Mouse (Mus musculus) liver, embryonic 11.5 days (tissue): Measurements from ENCODE around the gene Phgr1. TPM values are rescaled to one million over a fixed set of nuclear protein-coding genes. Genes with fewer than 3 reads are reported as not detected.
A peak's percentile ranks its signal among the peaks of the same experiment; 100 is the strongest.

Experiments
- ATAC-seq: fragments of 200-750 bp; cut with Nextera tagmentation; replicated peaks from 2 replicates; pipeline ENCODE4 v1.8.0; 2017; ENCODE audit warnings: moderate number of reproducible peaks, mild to moderate bottlenecking, moderate TSS enrichment, moderate library complexity; ENCODE audit not compliant: low FRiP score
- DNase-seq: peaks from one replicate; pipeline ENCODE4 v3.0.0-alpha.2; 2017; ENCODE audit warnings: low spot score
- H3K27ac ChIP-seq: fragments of 300-500 bp; sonication (generic); 2 replicates; pipeline ENCODE4 v1.5.1; 2014; ENCODE audit warnings: mild to moderate bottlenecking, low read depth, low read length, control low read depth
- H3K27me3 ChIP-seq: fragments of 300-500 bp; sonication (generic); replicated peaks from 2 replicates; pipeline ENCODE4 v1.6.1; 2014; ENCODE audit warnings: low read length, mixed read lengths; ENCODE audit not compliant: control insufficient read depth, insufficient read depth
- H3K36me3 ChIP-seq: fragments of 300-500 bp; sonication (generic); 2 replicates; pipeline ENCODE4 v1.6.1; 2014; ENCODE audit warnings: mild to moderate bottlenecking, low read length, moderate library complexity, mixed read lengths; ENCODE audit not compliant: control insufficient read depth, insufficient read depth
- H3K4me1 ChIP-seq: fragments of 300-500 bp; sonication (generic); replicated peaks from 2 replicates; pipeline ENCODE4 v1.6.1; 2014; ENCODE audit warnings: low read length, mixed read lengths; ENCODE audit not compliant: control insufficient read depth, insufficient read depth
- H3K4me2 ChIP-seq: fragments of 300-500 bp; sonication (generic); 2 replicates; pipeline ENCODE4 v1.6.1; 2014; ENCODE audit warnings: mild to moderate bottlenecking, control low read depth, moderate library complexity
- H3K4me3 ChIP-seq: fragments of 300-500 bp; sonication (generic); 2 replicates; pipeline ENCODE4 v1.5.1; 2014; ENCODE audit warnings: low read depth, low read length, control low read depth
- H3K9ac ChIP-seq: fragments of 300-500 bp; sonication (generic); 2 replicates; pipeline ENCODE4 v1.6.1; 2014; ENCODE audit warnings: low read depth, low read length, control low read depth
- H3K9me3 ChIP-seq: fragments of 300-500 bp; sonication (generic); 2 replicates; pipeline ENCODE4 v1.6.1; 2016; ENCODE audit warnings: low read length, inconsistent platforms, mixed read lengths; ENCODE audit not compliant: control insufficient read depth
- WGBS: fragments of 180-500 bp; shearing (Covaris S2); extraction: QIAGEN DNeasy Blood & Tissue Kit; methylation state at CpG from one replicate; pipeline ENCODE4 v1.1.7; 2014; 5-methylcytosine and 5-hydroxymethylcytosine counted together
- polyA plus RNA-seq: library from polyadenylated mRNA; unstranded; fragments of >200 nt; fragmentation: Nextera tagmentation; extraction: Ambion mirVana; gene quantifications from 2 replicates; pipeline ENCODE4 v1.2.1, GENCODE M21; 2014

Gene Phgr1
- polyA plus RNA-seq, 1 experiment from 2014 or later: not detected

- 16% methylated on average over 3 of the region's 3 CpGs for WGBS
- Histone ChIP-seq H3K9me3 (no peaks in the 10 kb centered on the region), H3K4me2 (no peak overlapping the region; the same call in 1 of the 2 replicates), H3K36me3 (no peaks in the 10 kb centered on the region), H3K4me3 (no peak overlapping the region), H3K27ac (0 out of 2 replicates have a peak overlapping the region, but pooled peaks have one; percentile 45), H3K27me3 (no peaks in the 10 kb centered on the region), H3K4me1 (peaks cover 22% of the 10 kb centered on the region), H3K9ac (no peak overlapping the region)
- DNase-seq (no peak), ATAC-seq (peak; percentile 47)
Observed at GRCm38 (mm10) chr2:118805756-118806155, 33.2 kb downstream of the Phgr1 start.

- Histone ChIP-seq H3K4me3 (no peak overlapping the region), H3K36me3 (no peaks in the 10 kb centered on the region), H3K27me3 (no peaks in the 10 kb centered on the region), H3K4me2 (no peak overlapping the region), H3K9me3 (no peaks in the 10 kb centered on the region), H3K27ac (no peak overlapping the region), H3K4me1 (peaks cover 22% of the 10 kb centered on the region), H3K9ac (no peak overlapping the region)
- 66% methylated on average over 4 of the region's 4 CpGs for WGBS
- no peak for DNase-seq
- ATAC-seq: no peak
Observed at GRCm38 (mm10) chr2:118806860-118807259, 34.3 kb downstream of the Phgr1 start.

GRCm38 (mm10) chr2:118810861-118811260 lies 38.3 kb downstream of the Phgr1 start:
- 0 out of 2 replicates have a peak, but pooled peaks cover under 1% of the 10 kb centered on the region for H3K36me3 ChIP-seq
- H3K9ac ChIP-seq: no peak overlapping the region
- H3K4me1 ChIP-seq: peaks cover 10% of the 10 kb centered on the region
- H3K4me2 ChIP-seq: no peak overlapping the region
- 65% methylated on average over 2 of the region's 2 CpGs for WGBS
- H3K27me3 ChIP-seq: no peaks in the 10 kb centered on the region
- no peak for ATAC-seq
- DNase-seq: no peak
- H3K27ac ChIP-seq: no peak overlapping the region
- no peak overlapping the region for H3K4me3 ChIP-seq
- H3K9me3 ChIP-seq: no peaks in the 10 kb centered on the region

- 50% methylated on average over 1 of the region's 1 CpGs for WGBS
- no peak overlapping the region for H3K4me3 ChIP-seq
Observed at GRCm38 (mm10) chr2:118812724-118813123, 40.2 kb downstream of the Phgr1 start.

GRCm38 (mm10) chr2:118813981-118814836 lies 41.6 kb downstream of the Phgr1 start, which contains the start of gene Knstrn:
TSS of gene Knstrn (plus strand) at chr2:118814003.
- Histone ChIP-seq H3K4me1 (peaks cover 3% of the 10 kb centered on the region), H3K9me3 (no peaks in the 10 kb centered on the region), H3K4me2 (peak within 1 kb of the TSS; percentile 84), H3K27ac (peak within 1 kb of the TSS; percentile 72), H3K27me3 (no peaks in the 10 kb centered on the region), H3K9ac (peak within 1 kb of the TSS; percentile 91), H3K4me3 (peak within 1 kb of the TSS; percentile 84), H3K36me3 (peaks cover 28% of the 10 kb centered on the region)
- DNase-seq (peak; percentile 92), ATAC-seq (peak; percentile 93)
- under 1% methylated on average over 49 of the region's 49 CpGs for WGBS

More at GRCm38 (mm10) chr2:118812724-118813123, 40.2 kb downstream of the Phgr1 start:
- H3K27ac ChIP-seq: no peak overlapping the region
- H3K4me1 ChIP-seq: peaks cover 3% of the 10 kb centered on the region
- peaks cover 13% of the 10 kb centered on the region for H3K36me3 ChIP-seq
- H3K9ac ChIP-seq: no peak overlapping the region
- no peak overlapping the region for H3K4me2 ChIP-seq
- no peaks in the 10 kb centered on the region for H3K9me3 ChIP-seq
- no peaks in the 10 kb centered on the region for H3K27me3 ChIP-seq
- DNase-seq (no peak), ATAC-seq (no peak)

- DNase-seq (no peak), ATAC-seq (no peak)
- Histone ChIP-seq H3K36me3 (peaks cover 62% of the 10 kb centered on the region), H3K27me3 (no peaks in the 10 kb centered on the region), H3K27ac (no peak overlapping the region), H3K9ac (no peak overlapping the region), H3K4me2 (no peak overlapping the region), H3K4me1 (no peaks in the 10 kb centered on the region), H3K9me3 (no peaks in the 10 kb centered on the region; the same call in 1 of the 2 replicates), H3K4me3 (no peak overlapping the region)
- 86% methylated on average over 5 of the region's 5 CpGs for WGBS
Observed at GRCm38 (mm10) chr2:118822800-118823199, 50.2 kb downstream of the Phgr1 start.

- no peak overlapping the region for H3K4me3 ChIP-seq
- no peak overlapping the region for H3K27ac ChIP-seq
- no peak overlapping the region for H3K9ac ChIP-seq
- DNase-seq (no peak), ATAC-seq (no peak)
- no peaks in the 10 kb centered on the region; the same call in 1 of the 2 replicates for H3K9me3 ChIP-seq
- 94% methylated on average over 4 of the region's 4 CpGs for WGBS
- no peaks in the 10 kb centered on the region for H3K4me1 ChIP-seq
- H3K36me3 ChIP-seq: peaks cover 52% of the 10 kb centered on the region
- no peak overlapping the region for H3K4me2 ChIP-seq
- no peaks in the 10 kb centered on the region for H3K27me3 ChIP-seq
Observed at GRCm38 (mm10) chr2:118824396-118824795, 51.8 kb downstream of the Phgr1 start.
